Mouse (Mus musculus) bone marrow, adult 2 months (tissue): ENCODE measurements around the gene Rubcn.

Source experiments
- CTCF ChIP-seq: fragments of 200-500 bp; IDR thresholded peaks from 2 replicates; pipeline ENCODE4 v1.5.1; 2011; ENCODE audit warnings: low read length, control low read depth; ENCODE audit not compliant: control insufficient read depth, insufficient read depth
- POLR2A ChIP-seq: fragments of 200-500 bp; IDR thresholded peaks from 2 replicates; pipeline ENCODE4 v1.6.1; 2011; ENCODE audit warnings: low read depth, mild to moderate bottlenecking, control low read depth, low read length, borderline replicate concordance; ENCODE audit not compliant: control insufficient read depth

GRCm38 (mm10) chr16:32873366-32873765, 4.2 kb downstream of the Rubcn start:
- no peak for TF ChIP-seq CTCF
- TF ChIP-seq POLR2A = no peak
